Mouse (Mus musculus): Measurements from ENCODE around the gene Olfr444.

Olfr444 gene

GRCm38 (mm10) chr6:42948767-42949166 lies at the start of gene Olfr444:
Gene Olfr444, plus strand, starts transcription at chr6:42949067.
- no peak for DNase-seq (ENCODE audit: low spot score)

GRCm38 (mm10) chr6:42900345-42900744 lies 48.5 kb upstream of the Olfr444 start:
- DNase-seq (ENCODE audit: low spot score) = no peak

- no peak for DNase-seq (ENCODE audit: low spot score)
These were observed 40.3 kb upstream of the Olfr444 start, which contains the start of gene Olfr447 for GRCm38 (mm10) chr6:42908578-42908977. Gene Olfr447, plus strand, starts transcription at chr6:42908878.

- DNase-seq (ENCODE audit: low spot score) = no peak
These were observed 27.8 kb upstream of the Olfr444 start, which contains the start of gene Olfr446 for GRCm38 (mm10) chr6:42921077-42921476. Gene Olfr446, plus strand, starts transcription at chr6:42921377.

- no peak for DNase-seq (ENCODE audit: low spot score)
These were observed 31.5 kb downstream of the Olfr444 start for GRCm38 (mm10) chr6:42980377-42980776.

Measured in adipocyte (in vitro differentiated cells).